Mouse (Mus musculus) midbrain, postnatal 0 days (tissue): ENCODE data around the gene Eml3. TPM values are rescaled to one million over a fixed set of nuclear protein-coding genes. Genes with fewer than 3 reads are reported as not detected.
A peak's percentile ranks its signal among the peaks of the same experiment; 100 is the strongest.

Experiments used
- ATAC-seq: fragments of 200-750 bp; cut with Nextera tagmentation; 2 replicates; pipeline ENCODE4 v1.8.0; 2017; ENCODE audit warnings: moderate number of reproducible peaks, mild to moderate bottlenecking, moderate TSS enrichment, moderate library complexity; ENCODE audit not compliant: low FRiP score
- DNase-seq: peaks from one replicate; pipeline ENCODE4 v3.0.0-alpha.2; 2015; ENCODE audit warnings: low spot score
- H3K27ac ChIP-seq: fragments of 300-500 bp; sonication (generic); 2 replicates; pipeline ENCODE4 v1.5.1; 2014; ENCODE audit warnings: low read depth, mild to moderate bottlenecking, low read length, mixed read lengths
- H3K27me3 ChIP-seq: fragments of 300-500 bp; sonication (generic); 2 replicates; pipeline ENCODE4 v1.6.1; 2014; ENCODE audit warnings: low read length, control low read depth, mixed read lengths; ENCODE audit not compliant: insufficient read depth
- H3K36me3 ChIP-seq: fragments of 300-500 bp; sonication (generic); 2 replicates; pipeline ENCODE4 v1.6.1; 2014; ENCODE audit warnings: low read length, control low read depth, mixed read lengths; ENCODE audit not compliant: insufficient read depth
- H3K4me1 ChIP-seq: fragments of 300-500 bp; sonication (generic); 2 replicates; pipeline ENCODE4 v1.6.1; 2014; ENCODE audit warnings: mild to moderate bottlenecking, control low read depth, antibody characterized with exemption, low read length, mixed read lengths; ENCODE audit not compliant: insufficient read depth
- H3K4me2 ChIP-seq: fragments of 300-500 bp; sonication (generic); 2 replicates; pipeline ENCODE4 v1.6.1; 2014; ENCODE audit warnings: low read depth, mild to moderate bottlenecking, low read length, mixed read lengths; ENCODE audit not compliant: poor library complexity, severe bottlenecking
- H3K4me3 ChIP-seq: fragments of 300-500 bp; sonication (generic); 2 replicates; pipeline ENCODE4 v1.5.1; 2014; ENCODE audit warnings: low read depth, mild to moderate bottlenecking, low read length, moderate library complexity
- H3K9ac ChIP-seq: fragments of 300-500 bp; sonication (generic); replicated peaks from 2 replicates; pipeline ENCODE4 v1.6.1; 2014; ENCODE audit warnings: mild to moderate bottlenecking, low read length, moderate library complexity, mixed read lengths; ENCODE audit not compliant: poor library complexity, severe bottlenecking
- H3K9me3 ChIP-seq: fragments of 300-500 bp; sonication (generic); 2 replicates; pipeline ENCODE4 v1.6.1; 2016; ENCODE audit warnings: low read length, control low read depth
- CTCF ChIP-seq: IDR thresholded peaks from 2 replicates; pipeline ENCODE4 v1.5.1; 2016; ENCODE audit warnings: antibody characterized with exemption, mild to moderate bottlenecking
- WGBS: fragments of 180-500 bp; shearing (Covaris S2); extraction: QIAGEN DNeasy Blood & Tissue Kit; methylation state at CpG from one replicate; pipeline ENCODE4 v1.1.7; 2014; 5-methylcytosine and 5-hydroxymethylcytosine counted together
- polyA plus RNA-seq: library from polyadenylated mRNA; unstranded; fragments of >200 nt; fragmentation: Nextera tagmentation; extraction: Ambion mirVana; gene quantifications from 2 replicates; pipeline ENCODE4 v1.2.1, GENCODE M21; 2015
- total RNA-seq: library from RNA; depleted of rRNA; stranded (reverse); fragments of >200 nt; gene quantifications from 2 replicates; pipeline ENCODE4 v1.2.3, GENCODE M21; 2014; rRNA removed

Eml3 gene
- total RNA-seq (6.3 and 9.3 TPM in 2 replicates), polyA plus RNA-seq (8.7 and 9.0 TPM in 2 replicates)

DNA sequence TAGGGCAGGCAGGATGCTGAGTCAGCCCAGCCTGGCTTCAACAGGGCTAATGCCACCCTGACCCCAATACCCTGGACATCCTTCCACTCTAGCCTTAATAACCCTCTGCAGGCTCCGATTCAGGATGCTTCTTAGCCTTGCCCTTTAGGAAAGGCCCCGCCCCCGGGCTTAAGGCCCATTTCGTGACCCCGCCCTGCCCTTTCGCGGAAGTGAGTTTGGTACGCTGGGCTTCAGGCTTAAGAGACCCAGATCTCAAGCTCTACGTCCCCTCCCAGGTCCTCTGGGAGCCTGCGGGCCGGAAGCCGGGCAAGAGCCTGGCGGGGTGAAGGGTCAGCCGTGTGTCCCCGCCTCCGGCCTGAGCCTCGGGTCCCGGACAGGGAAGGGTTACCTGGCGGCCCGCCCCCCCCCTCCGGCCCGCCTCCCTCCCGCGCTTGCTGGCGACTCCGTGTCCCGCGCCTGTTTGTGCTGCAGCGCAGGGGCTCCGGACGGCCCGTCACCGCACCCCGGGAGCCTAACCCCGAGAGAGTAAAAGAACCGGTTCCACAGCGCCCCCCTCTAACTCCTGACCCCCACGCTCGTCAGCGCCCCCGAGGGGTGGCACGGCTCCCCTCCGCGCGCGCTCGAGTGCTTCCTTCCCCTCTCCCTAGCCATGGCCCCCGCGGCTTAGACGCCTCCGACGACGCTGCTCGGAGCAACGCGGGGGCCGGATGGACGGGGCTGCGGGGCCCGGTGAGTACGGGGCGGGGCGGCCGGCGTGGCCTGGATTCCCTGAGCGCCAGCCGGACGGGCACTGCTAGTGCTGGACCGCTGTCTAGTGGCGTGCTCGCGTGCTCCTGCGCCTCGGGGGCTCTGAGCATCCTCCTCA, at the start of gene Eml3, which contains the start of gene Rom1:
TSS of gene Eml3 (plus strand) at position 329 of the 865 bp plus-strand sequence.
TSS of gene Rom1 (minus strand) at position 133 of the 865 bp plus-strand sequence.
- no peaks in the 10 kb centered on the region for H3K4me1 ChIP-seq
- DNase-seq = peak; percentile 56
- peaks cover 21% of the 10 kb centered on the region for H3K36me3 ChIP-seq
- under 1% methylated on average over 65 of the region's 74 CpGs for WGBS
- no peaks in the 10 kb centered on the region for H3K27me3 ChIP-seq
- TF ChIP-seq CTCF = peak; percentile 44
- H3K4me3 ChIP-seq = peak within 1 kb of the TSS; percentile 47
- H3K27ac ChIP-seq = 0 out of 2 replicates have a peak within 1 kb of the TSS, but pooled peaks have one; percentile 20
- peak within 1 kb of the TSS; percentile 61 for H3K4me2 ChIP-seq
- H3K9me3 ChIP-seq = no peaks in the 10 kb centered on the region
- H3K9ac ChIP-seq = peak within 1 kb of the TSS; percentile 53
- peak; percentile 53; the same call in 1 of the 2 replicates for ATAC-seq

- Histone ChIP-seq H3K9ac (peak within 1 kb of the TSS; percentile 79), H3K4me2 (peak within 1 kb of the TSS; percentile 74), H3K9me3 (no peaks in the 10 kb centered on the region), H3K36me3 (peaks cover 8% of the 10 kb centered on the region; the same call in 1 of the 2 replicates), H3K27me3 (no peaks in the 10 kb centered on the region), H3K4me1 (no peaks in the 10 kb centered on the region), H3K4me3 (peak within 1 kb of the TSS; percentile 67), H3K27ac (peak within 1 kb of the TSS; percentile 83)
- no peak for TF ChIP-seq CTCF
- ATAC-seq (peak; percentile 96), DNase-seq (peak; percentile 94)
- under 1% methylated on average over 42 of the region's 42 CpGs for WGBS
Measured at GRCm38 (mm10) chr19:8880311-8881033, 48.9 kb upstream of the Eml3 start, which contains the start of gene Uqcc3. Gene Uqcc3, minus strand, starts transcription at chr19:8880923.

DNA sequence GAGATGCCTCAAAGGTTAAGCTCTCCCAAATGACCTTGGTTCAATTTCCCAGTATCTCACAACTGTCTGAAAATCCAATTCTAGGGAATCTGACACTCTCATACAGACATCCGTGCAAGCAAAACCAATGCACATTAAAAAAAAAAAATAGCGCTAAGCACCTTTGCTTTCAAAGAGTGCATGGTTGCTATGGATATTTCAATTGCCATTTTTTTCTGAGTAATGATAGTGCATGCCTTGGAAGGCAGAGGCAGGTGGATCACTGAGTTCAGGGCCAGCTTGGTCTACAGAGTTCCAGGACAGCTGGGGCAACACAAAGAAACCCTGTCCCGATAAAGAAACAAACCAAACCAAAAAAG, 48.3 kb upstream of the Eml3 start:
- Histone ChIP-seq H3K4me2 (peak overlapping the region; percentile 74), H3K4me1 (no peaks in the 10 kb centered on the region), H3K9me3 (no peaks in the 10 kb centered on the region), H3K9ac (peak overlapping the region; percentile 79), H3K27ac (no peak overlapping the region), H3K36me3 (0 out of 2 replicates have a peak, but pooled peaks cover 5% of the 10 kb centered on the region), H3K4me3 (peak overlapping the region; percentile 67), H3K27me3 (no peaks in the 10 kb centered on the region)
- DNase-seq = no peak
- no peak for ATAC-seq
- TF ChIP-seq CTCF = no peak
- 10% methylated on average over 3 of the region's 3 CpGs for WGBS

- no peak within 1 kb of the TSS for H3K4me2 ChIP-seq
- DNase-seq (no peak), ATAC-seq (no peak)
- H3K4me1 ChIP-seq = peaks cover 4% of the 10 kb centered on the region
- no peak for TF ChIP-seq CTCF
- H3K9me3 ChIP-seq = no peaks in the 10 kb centered on the region
- WGBS = 69% methylated on average over 3 of the region's 3 CpGs
- no peak within 1 kb of the TSS for H3K9ac ChIP-seq
- no peaks in the 10 kb centered on the region for H3K36me3 ChIP-seq
- H3K4me3 ChIP-seq = no peak within 1 kb of the TSS
- H3K27ac ChIP-seq = no peak within 1 kb of the TSS
- H3K27me3 ChIP-seq = no peaks in the 10 kb centered on the region
Measured at GRCm38 (mm10) chr19:8883616-8884015, 45.7 kb upstream of the Eml3 start, which contains the start of the genes Lbhd1 and Gm49403. Gene Lbhd1, plus strand, starts transcription at chr19:8883732. Gene Gm49403, plus strand, starts transcription at chr19:8883930.

- no peak overlapping the region for H3K27ac ChIP-seq
- no peak overlapping the region for H3K4me3 ChIP-seq
- H3K9me3 ChIP-seq = no peaks in the 10 kb centered on the region
- ATAC-seq (no peak), DNase-seq (no peak)
- H3K4me1 ChIP-seq = peaks cover 4% of the 10 kb centered on the region
- 62% methylated on average over 1 of the region's 1 CpGs for WGBS
- H3K27me3 ChIP-seq = no peaks in the 10 kb centered on the region
- H3K36me3 ChIP-seq = no peaks in the 10 kb centered on the region
- TF ChIP-seq CTCF = no peak
- no peak overlapping the region for H3K4me2 ChIP-seq
- H3K9ac ChIP-seq = no peak overlapping the region
Measured at GRCm38 (mm10) chr19:8886916-8887584, 42.3 kb upstream of the Eml3 start.
